Mouse (Mus musculus) lung, adult 2 months (tissue): ENCODE measurements around the gene Ankdd1b.

Experiments used
- CTCF ChIP-seq: fragments of 200-500 bp; IDR thresholded peaks from 2 replicates; pipeline ENCODE4 v1.5.1; 2011; ENCODE audit warnings: mild to moderate bottlenecking, low read length, control low read depth; ENCODE audit not compliant: insufficient read depth
- POLR2A ChIP-seq: fragments of 200-500 bp; IDR thresholded peaks from 2 replicates; pipeline ENCODE4 v1.6.1; 2011; ENCODE audit warnings: low read depth, mild to moderate bottlenecking, control low read depth, low read length, borderline replicate concordance; ENCODE audit errors: extremely low read depth

GRCm38 (mm10) chr13:96499891-96500290 lies 28.9 kb upstream of the Ankdd1b start:
- TF ChIP-seq CTCF (no peak), POLR2A (no peak)
